Mouse (Mus musculus) midbrain, embryonic 12.5 days (tissue): Measurements from ENCODE around the gene Rubcnl. TPM values are rescaled to one million over a fixed set of nuclear protein-coding genes. Genes with fewer than 3 reads are reported as not detected.

ENCODE experiments used
- ATAC-seq: fragments of 200-750 bp; cut with Nextera tagmentation; 2 replicates; pipeline ENCODE4 v1.8.0; 2017; ENCODE audit warnings: low read depth, moderate TSS enrichment, moderate library complexity; ENCODE audit not compliant: low FRiP score
- H3K27ac ChIP-seq: fragments of 300-500 bp; sonication (generic); replicated peaks from 2 replicates; pipeline ENCODE4 v1.5.1; 2016; ENCODE audit warnings: mild to moderate bottlenecking
- H3K27me3 ChIP-seq: fragments of 300-500 bp; sonication (generic); 2 replicates; pipeline ENCODE4 v1.6.1; 2016; ENCODE audit warnings: mild to moderate bottlenecking
- H3K36me3 ChIP-seq: fragments of 300-500 bp; sonication (generic); 2 replicates; pipeline ENCODE4 v1.6.1; 2016
- H3K4me1 ChIP-seq: fragments of 300-500 bp; sonication (generic); 2 replicates; pipeline ENCODE4 v1.6.1; 2016
- H3K4me2 ChIP-seq: fragments of 300-500 bp; sonication (generic); replicated peaks from 2 replicates; pipeline ENCODE4 v1.6.1; 2016; ENCODE audit warnings: mild to moderate bottlenecking, moderate library complexity
- H3K4me3 ChIP-seq: fragments of 300-500 bp; sonication (generic); 2 replicates; pipeline ENCODE4 v1.5.1; 2016; ENCODE audit warnings: mild to moderate bottlenecking
- H3K9ac ChIP-seq: fragments of 300-500 bp; sonication (generic); replicated peaks from 2 replicates; pipeline ENCODE4 v1.6.1; 2016; ENCODE audit warnings: mild to moderate bottlenecking, moderate library complexity
- H3K9me3 ChIP-seq: fragments of 300-500 bp; sonication (generic); 2 replicates; pipeline ENCODE4 v1.6.1; 2016; ENCODE audit warnings: mild to moderate bottlenecking
- WGBS: fragments of 180-500 bp; shearing (Covaris S2); methylation state at CpG from one replicate; pipeline ENCODE4 v1.1.7; 2016; 5-methylcytosine and 5-hydroxymethylcytosine counted together
- polyA plus RNA-seq: library from polyadenylated mRNA; unstranded; fragments of >200 nt; fragmentation: Nextera tagmentation; extraction: Ambion mirVana; gene quantifications from 2 replicates; pipeline ENCODE4 v1.2.1, GENCODE M21; 2016

Gene Rubcnl
- polyA plus RNA-seq, 1 experiment from 2014 or later, result 0.22 TPM

- peaks cover 6% of the 10 kb centered on the region for H3K4me1 ChIP-seq
- WGBS, result 88% methylated on average over 12 of the region's 12 CpGs
- H3K27ac ChIP-seq, result no peak overlapping the region
- no peak overlapping the region for H3K9ac ChIP-seq
- no peak overlapping the region for H3K4me3 ChIP-seq
- H3K4me2 ChIP-seq, result no peak overlapping the region
- peaks cover 9% of the 10 kb centered on the region for H3K27me3 ChIP-seq
- H3K9me3 ChIP-seq, result no peaks in the 10 kb centered on the region
- no peak for ATAC-seq
- no peaks in the 10 kb centered on the region for H3K36me3 ChIP-seq
Observed at GRCm38 (mm10) chr14:75020581-75021253, 4.9 kb downstream of the Rubcnl start.

GRCm38 (mm10) chr14:75022522-75022921 lies 6.7 kb downstream of the Rubcnl start:
- no peaks in the 10 kb centered on the region for H3K36me3 ChIP-seq
- ATAC-seq, result no peak
- no peaks in the 10 kb centered on the region for H3K4me1 ChIP-seq
- no peak overlapping the region for H3K4me2 ChIP-seq
- no peaks in the 10 kb centered on the region for H3K27me3 ChIP-seq
- no peak overlapping the region for H3K27ac ChIP-seq
- H3K4me3 ChIP-seq, result no peak overlapping the region
- 83% methylated on average over 9 of the region's 9 CpGs for WGBS
- H3K9me3 ChIP-seq, result no peaks in the 10 kb centered on the region
- no peak overlapping the region for H3K9ac ChIP-seq

GRCm38 (mm10) chr14:75024793-75025710 lies 9.2 kb downstream of the Rubcnl start:
- Histone ChIP-seq H3K36me3 (no peaks in the 10 kb centered on the region), H3K4me3 (no peak overlapping the region), H3K4me2 (no peak overlapping the region), H3K4me1 (no peaks in the 10 kb centered on the region), H3K9me3 (no peaks in the 10 kb centered on the region), H3K9ac (no peak overlapping the region), H3K27ac (no peak overlapping the region), H3K27me3 (no peaks in the 10 kb centered on the region)
- WGBS, result 88% methylated on average over 8 of the region's 8 CpGs
- no peak for ATAC-seq

- 78% methylated on average over 7 of the region's 7 CpGs for WGBS
Observed at GRCm38 (mm10) chr14:75030764-75031163, 14.9 kb downstream of the Rubcnl start.

GRCm38 (mm10) chr14:75031999-75032575 lies 16.3 kb downstream of the Rubcnl start:
- H3K27me3 ChIP-seq, result no peaks in the 10 kb centered on the region
- H3K4me1 ChIP-seq, result no peaks in the 10 kb centered on the region
- no peak overlapping the region for H3K9ac ChIP-seq
- 82% methylated on average over 9 of the region's 9 CpGs for WGBS
- H3K27ac ChIP-seq, result no peak overlapping the region
- no peaks in the 10 kb centered on the region for H3K36me3 ChIP-seq
- H3K9me3 ChIP-seq, result no peaks in the 10 kb centered on the region
- H3K4me3 ChIP-seq, result no peak overlapping the region
- no peak for ATAC-seq
- H3K4me2 ChIP-seq, result no peak overlapping the region

More at GRCm38 (mm10) chr14:75030764-75031163, 14.9 kb downstream of the Rubcnl start:
- Histone ChIP-seq H3K9me3 (no peaks in the 10 kb centered on the region), H3K4me3 (no peak overlapping the region), H3K4me2 (no peak overlapping the region), H3K36me3 (no peaks in the 10 kb centered on the region), H3K4me1 (no peaks in the 10 kb centered on the region), H3K9ac (no peak overlapping the region), H3K27me3 (no peaks in the 10 kb centered on the region), H3K27ac (no peak overlapping the region)
- no peak for ATAC-seq

GRCm38 (mm10) chr14:75032742-75033141 lies 16.9 kb downstream of the Rubcnl start:
- no peak for ATAC-seq
- no peaks in the 10 kb centered on the region for H3K27me3 ChIP-seq
- 76% methylated on average over 4 of the region's 4 CpGs for WGBS

GRCm38 (mm10) chr14:75034240-75034639 lies 18.4 kb downstream of the Rubcnl start:
- 86% methylated on average over 3 of the region's 3 CpGs for WGBS
- ATAC-seq, result no peak

More at GRCm38 (mm10) chr14:75032742-75033141, 16.9 kb downstream of the Rubcnl start:
- H3K36me3 ChIP-seq, result no peaks in the 10 kb centered on the region
- no peaks in the 10 kb centered on the region for H3K4me1 ChIP-seq
- H3K9ac ChIP-seq, result no peak overlapping the region
- H3K4me3 ChIP-seq, result no peak overlapping the region
- no peaks in the 10 kb centered on the region for H3K9me3 ChIP-seq
- H3K27ac ChIP-seq, result no peak overlapping the region
- no peak overlapping the region for H3K4me2 ChIP-seq

GRCm38 (mm10) chr14:75035431-75035830 lies 19.6 kb downstream of the Rubcnl start:
- no peaks in the 10 kb centered on the region for H3K4me1 ChIP-seq

More at GRCm38 (mm10) chr14:75034240-75034639, 18.4 kb downstream of the Rubcnl start:
- Histone ChIP-seq H3K27ac (no peak overlapping the region), H3K4me3 (no peak overlapping the region), H3K9me3 (no peaks in the 10 kb centered on the region), H3K36me3 (no peaks in the 10 kb centered on the region), H3K4me1 (no peaks in the 10 kb centered on the region), H3K9ac (no peak overlapping the region), H3K27me3 (no peaks in the 10 kb centered on the region), H3K4me2 (no peak overlapping the region)

GRCm38 (mm10) chr14:75045184-75045583 lies 29.4 kb downstream of the Rubcnl start:
- no peaks in the 10 kb centered on the region for H3K27me3 ChIP-seq
- H3K9ac ChIP-seq, result no peak overlapping the region
- no peaks in the 10 kb centered on the region for H3K9me3 ChIP-seq
- H3K4me2 ChIP-seq, result no peak overlapping the region
- H3K27ac ChIP-seq, result no peak overlapping the region
- 75% methylated on average over 7 of the region's 7 CpGs for WGBS
- no peaks in the 10 kb centered on the region for H3K36me3 ChIP-seq
- ATAC-seq, result no peak
- no peaks in the 10 kb centered on the region for H3K4me1 ChIP-seq
- no peak overlapping the region for H3K4me3 ChIP-seq

More at GRCm38 (mm10) chr14:75035431-75035830, 19.6 kb downstream of the Rubcnl start:
- H3K36me3 ChIP-seq, result no peaks in the 10 kb centered on the region
- no peaks in the 10 kb centered on the region for H3K9me3 ChIP-seq
- 61% methylated on average over 11 of the region's 11 CpGs for WGBS
- H3K4me3 ChIP-seq, result no peak overlapping the region
- no peak overlapping the region for H3K4me2 ChIP-seq
- no peak for ATAC-seq
- H3K27me3 ChIP-seq, result no peaks in the 10 kb centered on the region
- H3K9ac ChIP-seq, result no peak overlapping the region
- H3K27ac ChIP-seq, result no peak overlapping the region

- H3K4me1 ChIP-seq, result no peaks in the 10 kb centered on the region
- H3K9me3 ChIP-seq, result no peaks in the 10 kb centered on the region
- WGBS, result 66% methylated on average over 8 of the region's 8 CpGs
- H3K4me3 ChIP-seq, result no peak overlapping the region
- no peak overlapping the region for H3K27ac ChIP-seq
- ATAC-seq, result no peak
- no peak overlapping the region for H3K4me2 ChIP-seq
- no peaks in the 10 kb centered on the region for H3K36me3 ChIP-seq
- H3K9ac ChIP-seq, result no peak overlapping the region
- H3K27me3 ChIP-seq, result no peaks in the 10 kb centered on the region
Observed at GRCm38 (mm10) chr14:75052451-75052850, 36.6 kb downstream of the Rubcnl start.

- WGBS, result 83% methylated on average over 14 of the region's 14 CpGs
- H3K4me3 ChIP-seq, result no peak overlapping the region
- no peaks in the 10 kb centered on the region for H3K36me3 ChIP-seq
- H3K27ac ChIP-seq, result no peak overlapping the region
- H3K4me1 ChIP-seq, result no peaks in the 10 kb centered on the region
- no peaks in the 10 kb centered on the region for H3K27me3 ChIP-seq
- H3K9ac ChIP-seq, result no peak overlapping the region
- H3K4me2 ChIP-seq, result no peak overlapping the region
- no peak for ATAC-seq
- no peaks in the 10 kb centered on the region for H3K9me3 ChIP-seq
Observed at GRCm38 (mm10) chr14:75054455-75055343, 38.9 kb downstream of the Rubcnl start.
